Mouse (Mus musculus): ENCODE results near the gene Yeats4.

- no peak for TF ChIP-seq POLR2A (IDR thresholded peaks at IDR 0.05; ENCODE audit: insufficient read depth, low read length)
- no peak for TF ChIP-seq EP300 (IDR thresholded peaks at IDR 0.05; ENCODE audit: insufficient read depth, low read depth, low read length)
- no peak for TF ChIP-seq CTCF (IDR thresholded peaks at IDR 0.05; ENCODE audit: low read depth, low read length)
Observed at GRCm38 (mm10) chr10:117259870-117260269, 35.6 kb upstream of the Yeats4 start.
